Mouse (Mus musculus) liver, adult 2 months (tissue): ENCODE measurements around the gene Neb. TPM values are rescaled to one million over a fixed set of nuclear protein-coding genes. Genes with fewer than 3 reads are reported as not detected.

Experiments used
- DNase-seq: peaks from one replicate; pipeline ENCODE4 v3.0.0-alpha.2; 2011; ENCODE audit warnings: low read depth, low spot score; ENCODE audit errors: extremely low read depth
- H3K27ac ChIP-seq: fragments of 200-500 bp; replicated peaks from 2 replicates; pipeline ENCODE4 v1.5.1; 2012; ENCODE audit warnings: low read depth, mild to moderate bottlenecking, control low read depth, inconsistent platforms, low read length; ENCODE audit not compliant: insufficient read depth
- H3K27me3 ChIP-seq: fragments of 200-500 bp; 2 replicates; pipeline ENCODE4 v1.6.1; 2012; ENCODE audit warnings: mild to moderate bottlenecking, moderate library complexity, low read length, inconsistent platforms; ENCODE audit not compliant: control insufficient read depth, insufficient read depth
- H3K36me3 ChIP-seq: fragments of 200-500 bp; 2 replicates; pipeline ENCODE4 v1.6.1; 2012; ENCODE audit warnings: low read length, inconsistent platforms; ENCODE audit not compliant: control insufficient read depth, insufficient read depth
- H3K4me1 ChIP-seq: fragments of 200-500 bp; 2 replicates; pipeline ENCODE4 v1.6.1; 2011; ENCODE audit warnings: low read length; ENCODE audit not compliant: control insufficient read depth, insufficient read depth
- H3K4me3 ChIP-seq: fragments of 200-500 bp; 2 replicates; pipeline ENCODE4 v1.5.1; 2011; ENCODE audit warnings: low read depth, mild to moderate bottlenecking, control low read depth, low read length, moderate library complexity; ENCODE audit not compliant: insufficient read depth
- H3K79me2 ChIP-seq: fragments of 200-500 bp; 2 replicates; pipeline ENCODE4 v1.6.1; 2012; ENCODE audit warnings: inconsistent platforms, mild to moderate bottlenecking, low read length, moderate library complexity; ENCODE audit not compliant: control insufficient read depth, insufficient read depth
- H3K9ac ChIP-seq: fragments of 200-500 bp; 2 replicates; pipeline ENCODE4 v1.6.1; 2012; ENCODE audit warnings: low read depth, mild to moderate bottlenecking, control low read depth, inconsistent platforms, low read length
- CTCF ChIP-seq: fragments of 200-500 bp; IDR thresholded peaks from 2 replicates; pipeline ENCODE4 v1.5.1; 2011; ENCODE audit warnings: low read depth, low read length, control low read depth
- POLR2A ChIP-seq: fragments of 200-500 bp; IDR thresholded peaks from 2 replicates; pipeline ENCODE4 v1.6.1; 2011; ENCODE audit warnings: low read length, control low read depth; ENCODE audit not compliant: insufficient read depth; ENCODE audit errors: extremely low read depth
- WGBS: fragments of 180-500 bp; shearing (Covaris S2); methylation state at CpG from one replicate; pipeline ENCODE4 v1.1.7; 2018; 5-methylcytosine and 5-hydroxymethylcytosine counted together
- polyA plus RNA-seq: library from polyadenylated mRNA; depleted of rRNA; stranded (reverse); fragments of >200 nt; gene quantifications from 2 replicates; pipeline ENCODE4 v1.2.3, GENCODE M21; 2012
- total RNA-seq: library from RNA; depleted of rRNA; stranded (reverse); fragments of >200 nt; gene quantifications from 2 replicates; pipeline ENCODE4 v1.2.3, GENCODE M21; 2014

The Neb gene
- total and polyA plus RNA-seq, 2 experiments: 5.6 to 22.7 TPM

GRCm38 (mm10) chr2:52386451-52386850 is 8.2 kb upstream of the Neb start:
- WGBS: 49% methylated on average over 6 of the region's 6 CpGs
- no peak for TF ChIP-seq CTCF
- no peak for TF ChIP-seq POLR2A
- H3K9ac ChIP-seq: no peak overlapping the region

GRCm38 (mm10) chr2:52386037-52386436 is 7.8 kb upstream of the Neb start:
- Histone ChIP-seq H3K27ac (no peak overlapping the region), H3K27me3 (no peaks in the 10 kb centered on the region), H3K36me3 (no peaks in the 10 kb centered on the region), H3K4me3 (no peak overlapping the region), H3K79me2 (no peaks in the 10 kb centered on the region), H3K9ac (no peak overlapping the region), H3K4me1 (no peaks in the 10 kb centered on the region)
- no peak for DNase-seq
- TF ChIP-seq CTCF (no peak), POLR2A (no peak)
- 50% methylated on average over 7 of the region's 7 CpGs for WGBS

More at GRCm38 (mm10) chr2:52386451-52386850, 8.2 kb upstream of the Neb start:
- Histone ChIP-seq H3K36me3 (no peaks in the 10 kb centered on the region), H3K27ac (no peak overlapping the region), H3K27me3 (no peaks in the 10 kb centered on the region), H3K79me2 (no peaks in the 10 kb centered on the region), H3K4me1 (no peaks in the 10 kb centered on the region), H3K4me3 (no peak overlapping the region)
- peak; percentile 61 for DNase-seq

- Histone ChIP-seq H3K9ac (no peak overlapping the region), H3K27ac (no peak overlapping the region), H3K36me3 (no peaks in the 10 kb centered on the region), H3K27me3 (no peaks in the 10 kb centered on the region), H3K4me1 (peaks cover 10% of the 10 kb centered on the region), H3K79me2 (no peaks in the 10 kb centered on the region), H3K4me3 (peak overlapping the region; percentile 32; the same call in 1 of the 2 replicates)
- DNase-seq: no peak
- TF ChIP-seq CTCF (no peak), POLR2A (no peak)
- WGBS: 65% methylated on average over 10 of the region's 10 CpGs
Measured at GRCm38 (mm10) chr2:52378848-52379261, 581 bp upstream of the Neb start.

GRCm38 (mm10) chr2:52377706-52378447 is 397 bp downstream of the Neb start:
- Histone ChIP-seq H3K4me1 (peaks cover 10% of the 10 kb centered on the region), H3K36me3 (no peaks in the 10 kb centered on the region), H3K4me3 (peak overlapping the region; percentile 48), H3K27ac (peak overlapping the region; percentile 53), H3K79me2 (no peaks in the 10 kb centered on the region), H3K9ac (peak overlapping the region; percentile 50), H3K27me3 (no peaks in the 10 kb centered on the region)
- TF ChIP-seq CTCF: no peak
- TF ChIP-seq POLR2A: no peak
- 51% methylated on average over 13 of the region's 13 CpGs for WGBS
- peak; percentile 71 for DNase-seq

- TF ChIP-seq POLR2A: no peak
- TF ChIP-seq CTCF: no peak
- DNase-seq: peak; percentile 96
- 34% methylated on average over 6 of the region's 6 CpGs for WGBS
- Histone ChIP-seq H3K9ac (0 out of 2 replicates have a peak overlapping the region, but pooled peaks have one; percentile 8), H3K79me2 (no peaks in the 10 kb centered on the region), H3K4me1 (peaks cover 23% of the 10 kb centered on the region), H3K4me3 (no peak overlapping the region), H3K27ac (peak overlapping the region; percentile 88), H3K36me3 (no peaks in the 10 kb centered on the region), H3K27me3 (no peaks in the 10 kb centered on the region)
Measured at GRCm38 (mm10) chr2:52374706-52375105, 3.6 kb downstream of the Neb start.

- no peak for TF ChIP-seq CTCF
- DNase-seq: peak; percentile 85
Measured at GRCm38 (mm10) chr2:52372480-52372879, 5.8 kb downstream of the Neb start.

More at GRCm38 (mm10) chr2:52372480-52372879, 5.8 kb downstream of the Neb start:
- no peaks in the 10 kb centered on the region for H3K27me3 ChIP-seq
- peak overlapping the region; percentile 39; the same call in 1 of the 2 replicates for H3K4me3 ChIP-seq
- peak overlapping the region; percentile 84 for H3K27ac ChIP-seq
- no peak overlapping the region for H3K9ac ChIP-seq
- no peaks in the 10 kb centered on the region for H3K79me2 ChIP-seq
- 35% methylated on average over 6 of the region's 6 CpGs for WGBS
- peaks cover 23% of the 10 kb centered on the region for H3K4me1 ChIP-seq
- no peaks in the 10 kb centered on the region for H3K36me3 ChIP-seq
